In the genomic region with DNA sequence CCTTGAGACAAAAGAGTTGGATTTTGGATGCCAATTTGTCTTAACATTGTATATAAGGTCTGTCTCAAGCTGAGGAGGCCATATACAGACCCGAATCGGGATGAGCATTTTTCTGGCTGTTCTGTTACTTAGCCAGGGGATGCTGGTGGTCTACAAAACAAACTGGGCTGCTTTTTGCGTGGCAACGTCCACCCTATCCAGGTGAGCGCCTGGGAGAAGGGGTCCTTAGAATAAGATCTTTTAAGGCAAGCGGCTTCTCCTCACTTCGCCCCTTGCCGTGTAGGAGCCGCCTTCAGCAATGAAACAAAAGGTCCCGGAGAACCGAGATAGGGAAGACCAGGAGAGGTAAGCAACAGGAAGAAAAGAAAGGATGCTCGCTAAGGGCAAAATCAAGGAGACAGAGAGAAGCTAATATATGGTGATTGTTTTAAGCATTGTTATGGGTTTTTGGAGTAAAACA, we compare ENCODE assay signal across 8 mouse cellular contexts.
DNase-seq lines count a peak whose midpoint lies in the region; ATAC-seq lines count a peak whose summit lies in the region.

No protein-coding gene starts in this region.

- H3K27ac ChIP-seq in neural tube, embryonic 11.5 days (ENCODE audit: low read depth, low read length): no peak overlapping the region
- peak overlapping the region; percentile 87 for H3K27ac ChIP-seq in hindbrain, embryonic 13.5 days
- H3K27ac ChIP-seq in midbrain, embryonic 11.5 days (ENCODE audit: low read depth, low read length): no peak overlapping the region

- no peak overlapping the region for H3K4me3 ChIP-seq in neural tube, embryonic 11.5 days (ENCODE audit: low read depth, low read length)
- peak overlapping the region; percentile 28 for H3K4me3 ChIP-seq in hindbrain, embryonic 13.5 days
- no peak overlapping the region for H3K4me3 ChIP-seq in midbrain, embryonic 11.5 days (ENCODE audit: low read depth, low read length)

- H3K9me3 ChIP-seq in neural tube, embryonic 11.5 days (ENCODE audit: control insufficient read depth, low read length): no peaks in the 10 kb centered on the region
- H3K9me3 ChIP-seq in hindbrain, embryonic 13.5 days: no peaks in the 10 kb centered on the region
- H3K9me3 ChIP-seq in midbrain, embryonic 11.5 days (ENCODE audit: control insufficient read depth, low read length): no peaks in the 10 kb centered on the region; the same call in 1 of the 2 replicates

- no peaks in the 10 kb centered on the region for H3K27me3 ChIP-seq in neural tube, embryonic 11.5 days (ENCODE audit: control insufficient read depth, insufficient read depth, low read length)
- no peaks in the 10 kb centered on the region for H3K27me3 ChIP-seq in hindbrain, embryonic 13.5 days
- H3K27me3 ChIP-seq in midbrain, embryonic 11.5 days (ENCODE audit: control insufficient read depth, insufficient read depth, low read length): no peaks in the 10 kb centered on the region

- no peak for DNase-seq in neural tube, embryonic 11.5 days (ENCODE audit: low spot score)
- no peak for DNase-seq in neural tube, embryonic 10.5 days (ENCODE audit: extremely low spot score, low spot score)
- DNase-seq in midbrain, embryonic 11.5 days (ENCODE audit: low spot score, missing footprints): no peak
- DNase-seq in frontal cortex, postnatal 10 days (ENCODE audit: low spot score in 2 of 2): no peak
- no peak for DNase-seq in gastrocnemius, postnatal 4 days (ENCODE audit: low spot score in 2 of 2)
- DNase-seq in kidney, postnatal 14 days: no peak
- no peak for DNase-seq in kidney, adult 9 months

- no peak; the same call in 1 of the 2 replicates for ATAC-seq in neural tube, embryonic 11.5 days (ENCODE audit: insufficient read depth, low FRiP score, low TSS enrichment)
- ATAC-seq in hindbrain, embryonic 13.5 days (ENCODE audit: low FRiP score): peak; percentile 62
- no peak; the same call in 1 of the 2 replicates for ATAC-seq in midbrain, embryonic 11.5 days (ENCODE audit: low FRiP score)

- H3K4me1 ChIP-seq in neural tube, embryonic 11.5 days (ENCODE audit: control insufficient read depth, insufficient read depth, low read length): 0 out of 2 replicates have a peak, but pooled peaks cover 3% of the 10 kb centered on the region
- H3K4me1 ChIP-seq in hindbrain, embryonic 13.5 days (replicated peaks): peaks cover 20% of the 10 kb centered on the region
- H3K4me1 ChIP-seq in midbrain, embryonic 11.5 days (ENCODE audit: control insufficient read depth, insufficient read depth, low read length): peaks cover 5% of the 10 kb centered on the region

- H3K36me3 ChIP-seq in neural tube, embryonic 11.5 days (ENCODE audit: control insufficient read depth, insufficient read depth, low read length): no peaks in the 10 kb centered on the region
- H3K36me3 ChIP-seq in hindbrain, embryonic 13.5 days: no peaks in the 10 kb centered on the region
- no peaks in the 10 kb centered on the region for H3K36me3 ChIP-seq in midbrain, embryonic 11.5 days (ENCODE audit: control insufficient read depth, insufficient read depth, low read length)

- peak overlapping the region; percentile 18 for H3K4me2 ChIP-seq in neural tube, embryonic 11.5 days (ENCODE audit: low read depth)
- H3K4me2 ChIP-seq in hindbrain, embryonic 13.5 days: peak overlapping the region; percentile 54
- peak overlapping the region; percentile 39 for H3K4me2 ChIP-seq in midbrain, embryonic 11.5 days

- peak overlapping the region; percentile 27; the same call in 1 of the 2 replicates for H3K9ac ChIP-seq in neural tube, embryonic 11.5 days (ENCODE audit: low read length)
- H3K9ac ChIP-seq in hindbrain, embryonic 13.5 days: peak overlapping the region; percentile 71
- H3K9ac ChIP-seq in midbrain, embryonic 11.5 days (ENCODE audit: low read length): peak overlapping the region; percentile 50

- WGBS in neural tube, embryonic 11.5 days: 18% methylated on average over 12 of the region's 12 CpGs
- 13% methylated on average over 12 of the region's 12 CpGs for WGBS in hindbrain, embryonic 13.5 days
- 11% methylated on average over 12 of the region's 12 CpGs for WGBS in midbrain, embryonic 11.5 days
